Mouse (Mus musculus) liver, embryonic 15.5 days (tissue): ENCODE data around the gene Plagl2. TPM values are rescaled to one million over a fixed set of nuclear protein-coding genes. Genes with fewer than 3 reads are reported as not detected.

Source experiments
- ATAC-seq: fragments of 200-750 bp; cut with Nextera tagmentation; 2 replicates; pipeline ENCODE4 v1.8.0; 2017; ENCODE audit warnings: moderate number of reproducible peaks, mild to moderate bottlenecking, moderate library complexity; ENCODE audit not compliant: insufficient read depth
- H3K27ac ChIP-seq: fragments of 300-500 bp; sonication (generic); replicated peaks from 2 replicates; pipeline ENCODE4 v1.5.1; 2015; ENCODE audit warnings: mild to moderate bottlenecking, inconsistent platforms
- H3K27me3 ChIP-seq: fragments of 300-500 bp; sonication (generic); 2 replicates; pipeline ENCODE4 v1.6.1; 2015; ENCODE audit warnings: mild to moderate bottlenecking, inconsistent platforms
- H3K36me3 ChIP-seq: fragments of 300-500 bp; sonication (generic); replicated peaks from 2 replicates; pipeline ENCODE4 v1.6.1; 2015; ENCODE audit warnings: moderate library complexity, mild to moderate bottlenecking, inconsistent platforms
- H3K4me1 ChIP-seq: fragments of 300-500 bp; sonication (generic); replicated peaks from 2 replicates; pipeline ENCODE4 v1.6.1; 2015; ENCODE audit warnings: inconsistent platforms
- H3K4me2 ChIP-seq: fragments of 300-500 bp; sonication (generic); 2 replicates; pipeline ENCODE4 v1.6.1; 2015; ENCODE audit warnings: moderate library complexity, mild to moderate bottlenecking, inconsistent platforms
- H3K4me3 ChIP-seq: fragments of 300-500 bp; sonication (generic); replicated peaks from 2 replicates; pipeline ENCODE4 v1.5.1; 2015; ENCODE audit warnings: mild to moderate bottlenecking, inconsistent platforms
- H3K9ac ChIP-seq: fragments of 300-500 bp; sonication (generic); 2 replicates; pipeline ENCODE4 v1.6.1; 2015; ENCODE audit warnings: moderate library complexity, mild to moderate bottlenecking, inconsistent platforms
- H3K9me3 ChIP-seq: fragments of 300-500 bp; sonication (generic); replicated peaks from 2 replicates; pipeline ENCODE4 v1.6.1; 2016; ENCODE audit warnings: inconsistent platforms
- WGBS: fragments of 180-500 bp; shearing (Covaris S2); methylation state at CpG from one replicate; pipeline ENCODE4 v1.1.7; 2015; ENCODE audit warnings: mixed read lengths; ENCODE audit not compliant: insufficient replicate concordance; 5-methylcytosine and 5-hydroxymethylcytosine counted together
- polyA plus RNA-seq: library from polyadenylated mRNA; unstranded; fragments of >200 nt; fragmentation: Nextera tagmentation; extraction: Ambion mirVana; gene quantifications from 2 replicates; pipeline ENCODE4 v1.2.1, GENCODE M21; 2015

Plagl2 gene
- polyA plus RNA-seq, 1 experiment from 2014 or later = 17.1 TPM

GRCm38 (mm10) chr2:153217826-153218340, 23.3 kb downstream of the Plagl2 start:
- Histone ChIP-seq H3K27me3 (no peaks in the 10 kb centered on the region), H3K9me3 (no peaks in the 10 kb centered on the region), H3K9ac (no peak overlapping the region), H3K27ac (no peak overlapping the region), H3K4me3 (no peak overlapping the region), H3K4me1 (peaks cover 59% of the 10 kb centered on the region), H3K4me2 (no peak overlapping the region), H3K36me3 (no peaks in the 10 kb centered on the region)
- ATAC-seq = no peak
- 75% methylated on average over 10 of the region's 10 CpGs for WGBS

- Histone ChIP-seq H3K27ac (no peak overlapping the region), H3K4me2 (0 out of 2 replicates have a peak overlapping the region, but pooled peaks have one; percentile 6)
- 35% methylated on average over 4 of the region's 4 CpGs for WGBS
Observed at GRCm38 (mm10) chr2:153215421-153215820, 25.8 kb downstream of the Plagl2 start.

GRCm38 (mm10) chr2:153214771-153215259, 26.4 kb downstream of the Plagl2 start:
- 24% methylated on average over 6 of the region's 6 CpGs for WGBS
- peak; percentile 40; the same call in 1 of the 2 replicates for ATAC-seq
- Histone ChIP-seq H3K4me3 (no peak overlapping the region), H3K36me3 (peaks cover 4% of the 10 kb centered on the region), H3K4me1 (peaks cover 29% of the 10 kb centered on the region), H3K4me2 (peak overlapping the region; percentile 6; the same call in 1 of the 2 replicates), H3K27me3 (no peaks in the 10 kb centered on the region), H3K9ac (no peak overlapping the region), H3K9me3 (no peaks in the 10 kb centered on the region), H3K27ac (peak overlapping the region; percentile 14; the same call in 1 of the 2 replicates)

More at GRCm38 (mm10) chr2:153215421-153215820, 25.8 kb downstream of the Plagl2 start:
- Histone ChIP-seq H3K4me1 (peaks cover 35% of the 10 kb centered on the region), H3K36me3 (no peaks in the 10 kb centered on the region), H3K9me3 (no peaks in the 10 kb centered on the region), H3K27me3 (no peaks in the 10 kb centered on the region), H3K9ac (no peak overlapping the region), H3K4me3 (no peak overlapping the region)
- no peak for ATAC-seq

- Histone ChIP-seq H3K36me3 (peaks cover 17% of the 10 kb centered on the region), H3K9me3 (no peaks in the 10 kb centered on the region), H3K4me1 (peaks cover 16% of the 10 kb centered on the region), H3K9ac (no peak overlapping the region), H3K27me3 (no peaks in the 10 kb centered on the region), H3K27ac (no peak overlapping the region), H3K4me2 (no peak overlapping the region), H3K4me3 (no peak overlapping the region)
- 78% methylated on average over 4 of the region's 4 CpGs for WGBS
- no peak for ATAC-seq
Observed at GRCm38 (mm10) chr2:153213351-153213750, 27.9 kb downstream of the Plagl2 start.

GRCm38 (mm10) chr2:153211451-153211850, 29.8 kb downstream of the Plagl2 start:
- Histone ChIP-seq H3K4me1 (peaks cover 18% of the 10 kb centered on the region), H3K27me3 (no peaks in the 10 kb centered on the region), H3K9ac (no peak overlapping the region), H3K27ac (no peak overlapping the region), H3K4me2 (no peak overlapping the region), H3K9me3 (no peaks in the 10 kb centered on the region), H3K36me3 (peaks cover 31% of the 10 kb centered on the region), H3K4me3 (no peak overlapping the region)
- no peak for ATAC-seq
- 62% methylated on average over 5 of the region's 5 CpGs for WGBS

- Histone ChIP-seq H3K4me1 (peaks cover 2% of the 10 kb centered on the region; the same call in 1 of the 2 replicates), H3K36me3 (peaks cover 50% of the 10 kb centered on the region), H3K9me3 (no peaks in the 10 kb centered on the region), H3K4me3 (no peak overlapping the region), H3K9ac (no peak overlapping the region), H3K27me3 (no peaks in the 10 kb centered on the region), H3K27ac (no peak overlapping the region), H3K4me2 (no peak overlapping the region)
- 80% methylated on average over 5 of the region's 5 CpGs for WGBS
- ATAC-seq = no peak
Observed at GRCm38 (mm10) chr2:153209286-153209685, 31.9 kb downstream of the Plagl2 start.

GRCm38 (mm10) chr2:153208149-153208548, 33.1 kb downstream of the Plagl2 start:
- Histone ChIP-seq H3K4me1 (0 out of 2 replicates have a peak, but pooled peaks cover 2% of the 10 kb centered on the region), H3K9ac (no peak overlapping the region), H3K4me2 (no peak overlapping the region), H3K4me3 (no peak overlapping the region), H3K27ac (no peak overlapping the region), H3K27me3 (no peaks in the 10 kb centered on the region), H3K36me3 (peaks cover 59% of the 10 kb centered on the region), H3K9me3 (no peaks in the 10 kb centered on the region)
- WGBS = 91% methylated on average over 2 of the region's 2 CpGs
- ATAC-seq = no peak

- Histone ChIP-seq H3K27me3 (no peaks in the 10 kb centered on the region), H3K36me3 (peaks cover 81% of the 10 kb centered on the region), H3K27ac (no peak overlapping the region), H3K4me3 (no peak overlapping the region), H3K9me3 (no peaks in the 10 kb centered on the region), H3K4me1 (peaks cover 6% of the 10 kb centered on the region; the same call in 1 of the 2 replicates), H3K9ac (no peak overlapping the region), H3K4me2 (no peak overlapping the region)
- 89% methylated on average over 1 of the region's 1 CpGs for WGBS
- ATAC-seq = no peak
Observed at GRCm38 (mm10) chr2:153202766-153203165, 38.5 kb downstream of the Plagl2 start.

GRCm38 (mm10) chr2:153199114-153199513, 42.1 kb downstream of the Plagl2 start:
- Histone ChIP-seq H3K4me2 (no peak overlapping the region), H3K9me3 (no peaks in the 10 kb centered on the region), H3K4me1 (peaks cover 8% of the 10 kb centered on the region), H3K9ac (no peak overlapping the region), H3K36me3 (peaks cover 81% of the 10 kb centered on the region), H3K27ac (no peak overlapping the region), H3K27me3 (no peaks in the 10 kb centered on the region), H3K4me3 (no peak overlapping the region)
- no peak for ATAC-seq
- WGBS = 45% methylated on average over 2 of the region's 2 CpGs

GRCm38 (mm10) chr2:153198485-153198884, 42.7 kb downstream of the Plagl2 start:
- no peak for ATAC-seq
- Histone ChIP-seq H3K36me3 (peaks cover 79% of the 10 kb centered on the region), H3K27ac (no peak overlapping the region; the same call in 1 of the 2 replicates)

GRCm38 (mm10) chr2:153194255-153194654, 47.0 kb downstream of the Plagl2 start:
- Histone ChIP-seq H3K27ac (peak overlapping the region; percentile 29; the same call in 1 of the 2 replicates), H3K27me3 (no peaks in the 10 kb centered on the region), H3K4me1 (peaks cover 11% of the 10 kb centered on the region), H3K9me3 (no peaks in the 10 kb centered on the region), H3K4me3 (no peak overlapping the region), H3K4me2 (no peak overlapping the region), H3K9ac (no peak overlapping the region), H3K36me3 (peaks cover 84% of the 10 kb centered on the region)
- 0 out of 2 replicates have a peak, but pooled peaks have one; percentile 24 for ATAC-seq
- WGBS = 60% methylated on average over 3 of the region's 3 CpGs

More at GRCm38 (mm10) chr2:153198485-153198884, 42.7 kb downstream of the Plagl2 start:
- Histone ChIP-seq H3K4me2 (no peak overlapping the region), H3K27me3 (no peaks in the 10 kb centered on the region), H3K4me1 (peaks cover 11% of the 10 kb centered on the region), H3K9me3 (no peaks in the 10 kb centered on the region), H3K4me3 (no peak overlapping the region), H3K9ac (no peak overlapping the region)
- WGBS = 42% methylated on average over 5 of the region's 5 CpGs
